Mouse (Mus musculus) stomach, embryonic 14.5 days (tissue): ENCODE data around the gene Pafah1b3. TPM values are rescaled to one million over a fixed set of nuclear protein-coding genes. Genes with fewer than 3 reads are reported as not detected.

Experiments
- ATAC-seq: fragments of 200-750 bp; cut with Nextera tagmentation; 2 replicates; pipeline ENCODE4 v1.8.0; 2017; ENCODE audit warnings: low read depth, moderate TSS enrichment; ENCODE audit not compliant: insufficient number of reproducible peaks, insufficient read depth, low FRiP score
- H3K27ac ChIP-seq: fragments of 300-500 bp; sonication (generic); 2 replicates; pipeline ENCODE4 v1.5.1; 2014; ENCODE audit warnings: mild to moderate bottlenecking, low read length, moderate library complexity, mixed read lengths
- H3K27me3 ChIP-seq: fragments of 300-500 bp; sonication (generic); 2 replicates; pipeline ENCODE4 v1.6.1; 2014; ENCODE audit warnings: low read length, control low read depth, mixed read lengths; ENCODE audit not compliant: control insufficient read depth, insufficient read depth
- H3K36me3 ChIP-seq: fragments of 300-500 bp; sonication (generic); 2 replicates; pipeline ENCODE4 v1.6.1; 2014; ENCODE audit warnings: mild to moderate bottlenecking, control low read depth, low read length, moderate library complexity, mixed read lengths; ENCODE audit not compliant: control insufficient read depth, insufficient read depth
- H3K4me1 ChIP-seq: fragments of 300-500 bp; sonication (generic); 2 replicates; pipeline ENCODE4 v1.6.1; 2014; ENCODE audit warnings: low read length, control low read depth, mixed read lengths; ENCODE audit not compliant: control insufficient read depth, insufficient read depth
- H3K4me2 ChIP-seq: fragments of 300-500 bp; sonication (generic); replicated peaks from 2 replicates; pipeline ENCODE4 v1.6.1; 2014; ENCODE audit warnings: low read depth, low read length, control low read depth
- H3K4me3 ChIP-seq: fragments of 300-500 bp; sonication (generic); 2 replicates; pipeline ENCODE4 v1.5.1; 2014; ENCODE audit warnings: low read depth, low read length, control low read depth
- H3K9ac ChIP-seq: fragments of 300-500 bp; sonication (generic); replicated peaks from 2 replicates; pipeline ENCODE4 v1.6.1; 2014; ENCODE audit warnings: low read depth, mild to moderate bottlenecking, control low read depth, low read length, moderate library complexity, mixed read lengths
- H3K9me3 ChIP-seq: fragments of 300-500 bp; sonication (generic); 2 replicates; pipeline ENCODE4 v1.6.1; 2016; ENCODE audit warnings: low read depth, low read length, control low read depth; ENCODE audit not compliant: control insufficient read depth
- WGBS: fragments of 180-500 bp; shearing (Covaris S2); extraction: QIAGEN DNeasy Blood & Tissue Kit; methylation state at CpG from one replicate; pipeline ENCODE4 v1.1.7; 2014; 5-methylcytosine and 5-hydroxymethylcytosine counted together
- polyA plus RNA-seq: library from polyadenylated mRNA; unstranded; fragments of >200 nt; fragmentation: Nextera tagmentation; extraction: Ambion mirVana; gene quantifications from 2 replicates; pipeline ENCODE4 v1.2.1, GENCODE M21; 2014

The Pafah1b3 gene
- polyA plus RNA-seq, 1 experiment from 2014 or later = 284 TPM

DNA sequence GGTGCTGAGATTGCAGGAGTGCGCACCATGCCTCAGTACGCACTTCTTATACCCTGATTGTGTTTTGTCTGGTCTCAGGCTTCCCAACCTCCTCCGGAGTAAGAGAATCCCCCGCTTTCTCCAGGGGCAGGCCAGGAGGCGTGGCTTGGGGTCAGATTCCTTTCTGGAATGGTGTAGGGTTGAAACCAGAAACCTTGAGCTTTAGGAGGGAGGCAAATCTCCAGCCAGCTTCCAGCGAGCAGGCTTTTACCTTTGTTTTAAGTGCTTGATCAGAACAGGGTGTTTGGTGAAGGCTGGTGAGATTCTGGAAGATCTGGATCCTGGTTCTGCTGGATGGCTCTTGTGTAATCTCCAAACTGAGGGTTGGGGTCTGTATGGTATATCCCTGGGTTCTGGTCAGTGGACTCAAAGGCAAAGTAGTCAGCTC, 24.3 kb upstream of the Pafah1b3 start:
- Histone ChIP-seq H3K27me3 (no peaks in the 10 kb centered on the region), H3K4me1 (peaks cover 18% of the 10 kb centered on the region), H3K4me2 (peak overlapping the region; percentile 24), H3K36me3 (no peaks in the 10 kb centered on the region), H3K9me3 (no peaks in the 10 kb centered on the region), H3K27ac (peak overlapping the region; percentile 82), H3K4me3 (peak overlapping the region; percentile 2; the same call in 1 of the 2 replicates), H3K9ac (no peak overlapping the region)
- 8% methylated on average over 6 of the region's 6 CpGs for WGBS
- peak; percentile 82 for ATAC-seq

- peak overlapping the region; percentile 99 for H3K4me2 ChIP-seq
- ATAC-seq = no peak
- H3K4me1 ChIP-seq = peaks cover 27% of the 10 kb centered on the region
- 0 out of 2 replicates have a peak, but pooled peaks cover 14% of the 10 kb centered on the region for H3K27me3 ChIP-seq
- H3K36me3 ChIP-seq = no peaks in the 10 kb centered on the region
- H3K9me3 ChIP-seq = no peaks in the 10 kb centered on the region
- peak overlapping the region; percentile 77 for H3K9ac ChIP-seq
- 13% methylated on average over 21 of the region's 21 CpGs for WGBS
- peak overlapping the region; percentile 86 for H3K27ac ChIP-seq
- peak overlapping the region; percentile 65 for H3K4me3 ChIP-seq
Observed at GRCm38 (mm10) chr7:25317446-25317999, 19.7 kb upstream of the Pafah1b3 start.

- Histone ChIP-seq H3K4me3 (peak within 1 kb of the TSS; percentile 65), H3K4me1 (peaks cover 27% of the 10 kb centered on the region), H3K27me3 (0 out of 2 replicates have a peak, but pooled peaks cover 18% of the 10 kb centered on the region), H3K27ac (peak within 1 kb of the TSS; percentile 86), H3K9ac (peak within 1 kb of the TSS; percentile 77), H3K36me3 (no peaks in the 10 kb centered on the region), H3K4me2 (peak within 1 kb of the TSS; percentile 99), H3K9me3 (no peaks in the 10 kb centered on the region)
- ATAC-seq = peak; percentile 98
- WGBS = under 1% methylated on average over 52 of the region's 52 CpGs
Observed at GRCm38 (mm10) chr7:25316532-25317445, 19.0 kb upstream of the Pafah1b3 start, which contains the start of gene Megf8. Megf8 (plus strand) TSS chr7:25317164.

- peak overlapping the region; percentile 73 for H3K4me2 ChIP-seq
- H3K4me1 ChIP-seq = peaks cover 20% of the 10 kb centered on the region; the same call in 1 of the 2 replicates
- WGBS = under 1% methylated on average over 57 of the region's 69 CpGs
- ATAC-seq = no peak
- H3K9me3 ChIP-seq = no peaks in the 10 kb centered on the region
- no peak overlapping the region for H3K27ac ChIP-seq
- H3K9ac ChIP-seq = no peak overlapping the region; the same call in 1 of the 2 replicates
- 0 out of 2 replicates have a peak, but pooled peaks cover 18% of the 10 kb centered on the region for H3K27me3 ChIP-seq
- H3K36me3 ChIP-seq = no peaks in the 10 kb centered on the region
- H3K4me3 ChIP-seq = peak overlapping the region; percentile 36
Observed at GRCm38 (mm10) chr7:25315306-25316041, 17.7 kb upstream of the Pafah1b3 start.

GRCm38 (mm10) chr7:25314606-25315305, 17.0 kb upstream of the Pafah1b3 start:
- WGBS = 2% methylated on average over 51 of the region's 51 CpGs
- Histone ChIP-seq H3K27ac (no peak overlapping the region), H3K36me3 (no peaks in the 10 kb centered on the region), H3K9me3 (no peaks in the 10 kb centered on the region), H3K27me3 (0 out of 2 replicates have a peak, but pooled peaks cover 18% of the 10 kb centered on the region), H3K4me3 (peak overlapping the region; percentile 36), H3K4me2 (peak overlapping the region; percentile 73), H3K4me1 (peaks cover 20% of the 10 kb centered on the region; the same call in 1 of the 2 replicates), H3K9ac (no peak overlapping the region)
- ATAC-seq = no peak

DNA sequence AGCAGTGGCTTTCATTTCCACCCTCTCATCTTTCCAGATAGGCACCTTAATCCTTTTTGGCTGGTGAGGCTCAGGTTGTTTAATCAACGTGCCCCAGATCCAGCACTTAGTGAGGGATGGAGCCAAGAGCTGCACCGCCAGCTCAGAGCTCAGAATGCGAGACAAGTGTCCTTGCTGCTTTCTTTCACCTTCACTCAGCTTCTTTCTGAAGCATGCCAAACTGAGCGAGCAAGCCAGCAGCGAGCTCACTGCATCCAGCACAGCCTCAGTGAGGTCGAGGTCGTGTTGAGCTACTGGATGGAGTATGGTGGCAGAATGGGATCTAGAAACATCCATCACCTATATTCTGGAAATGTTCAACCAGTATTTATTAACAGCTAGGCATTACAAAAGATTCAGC, 15.5 kb upstream of the Pafah1b3 start:
- H3K27me3 ChIP-seq = 0 out of 2 replicates have a peak, but pooled peaks cover 18% of the 10 kb centered on the region
- ATAC-seq = no peak
- 38% methylated on average over 7 of the region's 7 CpGs for WGBS

DNA sequence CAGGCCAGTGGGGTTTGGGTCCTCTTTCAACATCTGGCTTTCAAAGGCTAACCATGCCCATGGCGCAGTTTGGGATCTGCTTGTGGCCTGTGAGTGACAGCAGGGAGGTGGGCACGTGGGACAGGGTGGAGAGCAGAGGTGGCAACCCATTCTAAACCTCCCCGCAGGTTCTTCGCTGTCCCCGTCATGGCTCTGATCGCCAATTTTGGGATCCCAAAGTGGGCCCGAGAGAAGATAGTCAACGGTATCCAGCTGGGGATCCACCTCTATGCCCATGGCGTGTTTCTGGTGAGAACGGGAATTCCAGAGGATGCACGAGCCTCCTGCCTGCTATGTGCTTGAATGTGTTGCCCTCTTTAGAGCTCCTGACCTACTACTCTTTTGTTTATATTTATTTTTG, 13.4 kb upstream of the Pafah1b3 start:
- Histone ChIP-seq H3K36me3 (no peaks in the 10 kb centered on the region), H3K4me2 (no peak overlapping the region), H3K9me3 (no peaks in the 10 kb centered on the region), H3K27ac (no peak overlapping the region), H3K4me1 (0 out of 2 replicates have a peak, but pooled peaks cover 8% of the 10 kb centered on the region), H3K4me3 (no peak overlapping the region), H3K27me3 (0 out of 2 replicates have a peak, but pooled peaks cover 18% of the 10 kb centered on the region), H3K9ac (no peak overlapping the region)
- WGBS = 76% methylated on average over 11 of the region's 11 CpGs
- no peak for ATAC-seq

More for the DNA sequence above, 15.5 kb upstream of the Pafah1b3 start:
- Histone ChIP-seq H3K4me1 (peaks cover 20% of the 10 kb centered on the region; the same call in 1 of the 2 replicates), H3K4me3 (no peak overlapping the region), H3K27ac (no peak overlapping the region), H3K36me3 (no peaks in the 10 kb centered on the region), H3K9ac (no peak overlapping the region), H3K9me3 (no peaks in the 10 kb centered on the region), H3K4me2 (no peak overlapping the region)
